Mouse (Mus musculus) embryo, embryonic 10.5 days (tissue): Measurements from ENCODE around the gene Cdc45.
"Not testable (repeated sequence)": the region's sequence is repeated elsewhere in the genome, so short reads cannot be mapped to it uniquely, and the experiment has no call there.

ENCODE experiments used
- DNase-seq: peaks from one replicate; pipeline ENCODE4 v3.0.0-alpha.2; 2015; ENCODE audit warnings: low spot score

The Cdc45 gene

DNA sequence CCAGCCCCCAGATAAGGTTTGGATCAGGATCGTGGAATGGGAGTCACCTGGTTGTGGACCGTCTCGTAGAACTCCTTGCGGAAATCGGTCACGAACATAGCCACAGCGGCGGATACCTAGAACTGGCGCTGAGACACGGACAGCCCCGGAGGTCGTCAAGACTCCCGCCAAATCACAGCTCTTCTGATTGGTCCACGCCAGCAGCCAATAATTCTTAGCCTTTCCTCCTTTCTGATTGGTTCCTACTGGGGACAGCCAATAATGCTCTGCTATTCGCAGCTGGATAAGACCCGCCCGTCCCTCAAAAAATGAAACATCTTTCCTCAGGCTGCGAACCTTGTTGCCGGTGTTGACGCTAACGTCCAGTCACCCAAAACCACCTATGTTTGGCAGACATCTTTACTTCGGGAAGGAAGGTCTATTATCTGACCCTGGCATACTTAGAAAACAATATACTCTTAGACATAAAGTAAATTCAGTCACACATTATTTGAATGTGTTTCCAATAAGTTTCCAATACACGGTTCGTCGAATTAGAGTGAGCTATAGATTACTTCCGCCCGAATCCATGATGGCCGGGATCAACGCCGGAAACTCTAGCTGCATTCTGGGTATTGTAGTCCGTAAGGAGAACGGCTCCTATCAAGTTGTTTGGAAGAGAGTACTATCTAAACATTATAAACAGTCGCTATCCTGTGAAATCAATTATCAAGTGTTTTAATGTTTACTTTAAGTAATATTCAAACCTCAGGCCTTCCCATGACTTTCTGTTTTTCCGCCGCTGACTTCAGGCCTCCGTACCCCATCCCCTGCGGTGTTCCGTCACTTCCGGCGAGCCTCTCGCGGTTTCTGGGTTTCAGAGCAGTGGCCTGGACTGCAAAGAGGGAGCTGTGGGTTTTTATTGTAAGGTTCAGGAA is at the start of gene Cdc45, which contains the start of gene Ufd1:
Gene Cdc45, minus strand, starts transcription at position 520 of the 917 bp plus-strand sequence.
Gene Ufd1, plus strand, starts transcription at position 312 of the 917 bp plus-strand sequence.
- peak; percentile 96 for DNase-seq

DNA sequence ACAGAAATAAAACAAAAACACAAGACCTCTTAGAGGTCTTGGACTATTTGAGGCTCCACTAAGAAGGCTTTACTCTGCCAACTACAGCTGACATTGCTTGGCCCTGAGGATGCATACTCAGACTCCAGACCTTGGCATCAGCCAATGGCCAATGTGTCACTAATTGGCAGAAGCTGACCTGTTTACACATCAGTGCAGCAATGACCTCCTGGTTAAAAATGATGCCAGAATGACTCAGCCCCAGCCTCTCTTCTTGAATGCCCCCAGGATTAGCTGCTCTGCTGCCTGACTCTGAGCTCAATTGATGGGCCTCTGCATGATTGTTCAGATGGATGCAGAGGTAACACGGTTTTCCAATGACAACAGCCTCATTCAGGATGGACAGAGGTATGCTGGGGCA is 48.4 kb upstream of the Cdc45 start:
- no peak for DNase-seq

DNA sequence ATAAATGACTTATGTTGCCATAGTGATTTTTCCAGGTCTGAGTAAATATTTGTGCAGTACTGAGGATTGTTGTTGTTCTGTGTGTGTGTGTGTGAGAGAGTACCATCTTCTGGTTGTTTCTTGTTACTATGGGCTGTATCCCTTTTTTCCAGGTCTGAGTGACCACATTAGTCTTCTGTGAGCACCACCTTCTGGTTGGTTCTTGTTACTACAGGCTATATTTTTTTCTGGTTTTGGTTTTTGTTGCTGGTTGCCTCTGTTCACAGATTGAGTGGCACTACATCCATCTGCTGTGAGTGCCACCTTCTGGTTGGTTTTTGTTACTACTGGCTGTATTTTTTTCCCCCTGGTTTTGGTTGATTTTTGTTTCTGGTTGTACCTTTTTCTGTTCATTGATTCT is 46.8 kb upstream of the Cdc45 start:
- DNase-seq: peak; percentile 68

DNA sequence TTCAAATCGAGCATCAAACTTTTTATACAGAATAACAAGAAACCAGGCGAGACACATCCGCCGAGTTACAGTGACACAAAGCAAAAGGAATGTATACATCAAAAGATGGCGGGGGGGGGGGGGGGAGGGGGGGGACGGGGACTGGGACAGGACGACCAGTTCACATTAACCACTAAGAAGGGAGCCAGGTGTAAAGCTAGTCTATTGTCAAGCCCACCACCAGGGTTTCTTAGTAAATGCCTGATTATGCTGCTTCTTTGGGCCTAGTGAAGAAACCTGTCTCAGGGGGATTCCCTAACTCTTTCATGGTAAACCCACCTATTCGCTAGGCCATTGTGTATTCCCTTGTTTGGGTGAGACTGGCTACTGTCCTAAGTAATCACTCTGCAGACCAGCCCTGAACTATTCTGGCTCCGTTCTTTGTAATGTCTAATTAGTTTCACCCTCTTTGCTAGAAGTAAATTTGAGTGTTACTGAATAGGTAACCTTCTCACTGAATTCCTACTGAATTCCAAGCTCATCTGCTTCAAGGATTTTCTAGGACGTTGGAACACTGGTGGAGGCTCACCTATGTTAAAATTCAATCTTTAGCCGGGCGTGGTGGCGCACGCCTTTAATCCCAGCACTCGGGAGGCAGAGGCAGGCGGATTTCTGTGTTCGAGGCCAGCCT is 37.9 kb upstream of the Cdc45 start:
- DNase-seq: not testable (repeated sequence)

DNA sequence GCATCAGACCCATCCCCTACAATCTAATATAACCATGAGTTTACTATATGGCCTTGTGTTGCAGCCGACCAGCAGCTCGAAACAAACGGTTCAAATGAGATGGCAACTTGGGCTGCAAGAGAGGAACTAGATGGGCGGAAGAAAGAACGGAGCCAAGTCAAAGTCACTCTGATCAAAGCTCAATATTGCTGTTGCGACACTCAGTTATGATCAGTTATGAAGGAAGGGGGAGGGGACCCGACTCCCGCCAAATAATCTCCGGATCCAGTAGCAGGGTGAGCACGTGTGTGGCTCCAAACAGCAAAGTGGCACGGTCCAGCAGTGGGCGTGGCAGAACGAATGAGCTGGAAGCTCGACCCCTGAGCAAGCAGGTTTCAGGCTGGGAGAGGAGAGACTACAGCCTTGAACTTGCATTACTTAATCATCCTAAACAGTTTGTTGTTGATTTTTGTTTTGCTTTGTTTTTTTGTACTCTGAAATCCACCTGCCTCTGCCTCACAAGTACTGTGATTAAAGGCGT is 34.6 kb upstream of the Cdc45 start:
- no peak for DNase-seq

DNA sequence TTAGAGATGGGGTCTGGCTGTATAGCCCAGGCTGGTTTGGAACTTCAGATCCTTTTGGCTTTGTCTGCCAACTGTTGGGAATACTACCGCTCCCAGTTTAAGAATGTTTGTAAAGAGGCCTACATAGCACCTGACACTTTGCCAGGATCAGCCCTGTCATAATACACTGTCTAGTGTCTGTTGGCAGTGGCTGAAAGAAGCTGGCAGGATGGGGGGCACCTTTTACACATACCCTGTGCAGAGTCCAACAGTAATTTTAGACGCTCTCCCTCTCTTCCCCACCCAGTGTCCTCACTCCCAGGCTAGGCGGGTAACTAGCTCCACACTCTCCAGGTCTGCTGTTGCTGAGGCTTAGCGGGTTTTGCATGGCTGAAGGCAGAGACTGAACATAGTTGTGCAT is 26.6 kb upstream of the Cdc45 start:
- DNase-seq: no peak

DNA sequence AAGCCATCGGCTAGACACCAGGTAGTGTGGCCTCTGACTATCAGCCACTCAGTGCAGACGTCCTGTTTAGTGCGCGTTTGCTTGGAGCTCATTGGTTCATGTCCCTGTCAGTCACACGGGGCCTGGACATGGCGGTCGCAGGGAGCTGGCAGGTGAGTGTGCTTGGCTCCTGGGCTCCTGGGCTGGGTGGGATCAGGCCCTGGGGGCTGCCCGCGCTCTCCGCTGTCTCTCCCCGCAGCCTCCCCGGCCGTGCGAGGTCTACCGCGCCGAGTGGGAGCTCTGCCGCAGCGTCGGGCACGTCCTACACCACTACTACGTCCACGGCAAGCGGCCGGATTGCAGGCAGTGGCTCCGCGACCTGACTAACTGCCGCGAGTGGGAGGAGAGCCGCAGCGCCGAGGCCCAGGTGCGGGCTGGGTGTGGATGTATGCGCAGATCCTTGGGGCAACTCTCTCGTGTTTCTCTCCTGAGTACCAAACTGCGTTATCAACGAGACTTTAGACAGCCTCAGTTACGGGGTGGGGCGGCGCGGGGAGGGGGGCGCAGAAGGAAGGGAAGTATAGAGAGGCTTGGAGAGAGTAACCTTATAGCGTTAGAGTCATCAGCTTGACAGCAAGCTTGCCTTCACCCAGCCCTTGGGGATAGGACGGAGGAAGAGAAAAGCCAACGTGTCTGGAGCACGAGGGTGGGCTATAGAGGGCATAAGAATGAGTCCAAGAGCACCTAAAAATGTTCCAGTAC is 24.9 kb upstream of the Cdc45 start, which contains the start of the genes 2510002D24Rik and Gm28539:
Gene 2510002D24Rik, plus strand, starts transcription at position 111 of the 741 bp plus-strand sequence.
Gene Gm28539, plus strand, starts transcription at position 117 of the 741 bp plus-strand sequence.
- DNase-seq: peak; percentile 92

DNA sequence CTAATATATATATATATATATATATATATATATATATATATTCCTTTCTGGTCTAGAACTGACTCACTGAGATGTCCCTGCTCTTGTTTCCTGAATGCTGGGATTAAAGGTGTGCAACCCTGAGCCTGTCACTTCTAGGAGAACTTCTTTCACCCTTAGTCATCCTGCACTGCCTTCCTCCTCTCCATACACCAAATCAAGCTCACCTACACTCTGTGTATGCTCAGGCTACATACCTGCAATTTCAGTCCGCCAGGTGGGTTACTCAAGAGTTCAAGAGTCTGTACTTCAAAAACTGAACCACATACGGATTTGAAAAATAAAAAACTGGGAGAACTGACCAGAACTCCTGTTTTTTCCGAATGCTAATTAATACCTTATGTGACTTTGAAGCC is 24.3 kb upstream of the Cdc45 start:
- no peak for DNase-seq

DNA sequence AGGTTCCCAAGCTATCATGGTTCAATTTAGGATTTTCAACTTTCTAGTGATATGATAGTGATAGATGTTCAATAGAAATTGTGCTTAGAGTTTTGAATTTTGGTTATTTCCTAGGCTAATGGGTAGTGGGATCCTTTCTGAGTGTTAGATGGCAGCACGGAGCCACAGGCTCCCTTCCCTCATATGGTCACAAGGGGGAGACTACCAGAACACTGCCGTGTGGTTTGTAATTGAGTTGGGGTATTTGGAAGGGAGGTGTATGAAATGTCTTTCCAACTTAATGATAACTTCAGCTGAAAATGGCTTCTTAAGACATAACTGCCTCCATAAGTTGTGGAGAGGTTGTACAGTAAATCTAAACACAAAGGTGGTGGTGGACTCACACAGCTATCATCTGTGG is 21.7 kb upstream of the Cdc45 start:
- no peak for DNase-seq

DNA sequence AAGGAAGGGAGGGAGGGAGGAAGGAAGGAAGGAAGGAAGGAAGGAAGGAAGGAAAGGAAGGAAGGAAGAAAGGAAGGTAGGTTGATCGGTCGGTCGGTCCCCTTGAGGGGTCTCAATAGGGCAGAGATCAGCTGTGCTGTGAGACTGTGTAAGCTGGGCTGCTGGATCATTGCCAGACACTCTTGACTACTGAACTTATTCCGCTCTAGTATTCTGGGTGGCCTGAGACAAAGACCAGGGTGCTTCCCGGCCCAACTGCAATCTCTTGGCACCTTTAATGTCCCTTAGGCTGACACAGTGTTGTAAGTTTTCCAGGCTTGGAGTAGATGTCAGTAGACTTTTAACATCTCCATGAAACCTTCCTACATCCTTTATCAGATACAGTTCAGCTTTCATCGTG is 17.3 kb upstream of the Cdc45 start:
- DNase-seq: no peak

DNA sequence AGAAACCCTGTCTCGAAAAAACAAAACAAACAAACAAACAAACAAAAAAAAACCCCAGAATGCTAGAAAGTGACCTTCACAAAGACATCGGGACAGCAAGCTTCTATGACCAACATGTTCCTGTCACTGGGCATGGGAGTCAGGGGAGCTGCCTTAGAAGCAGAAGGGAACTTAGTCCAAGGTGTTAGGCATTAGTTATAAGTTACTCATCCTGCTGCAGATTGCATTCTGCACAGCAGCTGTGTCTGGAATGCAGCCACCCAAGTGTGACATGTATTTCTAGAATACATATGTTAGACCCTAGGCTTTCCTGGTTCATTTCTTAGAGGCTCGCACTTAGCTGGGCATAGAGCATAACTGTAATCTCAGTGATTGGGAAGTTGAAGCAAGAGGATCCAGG is 16.8 kb upstream of the Cdc45 start:
- DNase-seq: no peak

DNA sequence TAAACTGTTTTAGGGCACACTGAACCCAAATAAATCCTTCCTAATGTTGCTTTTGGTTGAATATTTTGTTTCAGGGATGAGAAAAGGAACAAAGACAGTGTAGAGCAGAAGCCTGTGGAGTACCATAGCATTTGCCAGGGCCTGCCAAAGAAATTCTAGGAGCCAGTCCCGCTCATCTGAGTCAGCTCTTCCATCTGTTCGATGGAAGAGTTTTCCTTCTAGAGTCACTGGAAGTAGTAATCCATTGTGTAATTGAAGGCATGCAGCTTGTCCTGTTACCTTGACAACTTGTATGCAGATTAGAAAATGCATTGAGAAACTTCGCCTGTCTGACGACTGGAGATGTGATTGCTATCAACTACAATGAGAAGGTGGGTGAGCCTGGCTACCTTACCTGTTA is 11.1 kb upstream of the Cdc45 start:
- DNase-seq: no peak

DNA sequence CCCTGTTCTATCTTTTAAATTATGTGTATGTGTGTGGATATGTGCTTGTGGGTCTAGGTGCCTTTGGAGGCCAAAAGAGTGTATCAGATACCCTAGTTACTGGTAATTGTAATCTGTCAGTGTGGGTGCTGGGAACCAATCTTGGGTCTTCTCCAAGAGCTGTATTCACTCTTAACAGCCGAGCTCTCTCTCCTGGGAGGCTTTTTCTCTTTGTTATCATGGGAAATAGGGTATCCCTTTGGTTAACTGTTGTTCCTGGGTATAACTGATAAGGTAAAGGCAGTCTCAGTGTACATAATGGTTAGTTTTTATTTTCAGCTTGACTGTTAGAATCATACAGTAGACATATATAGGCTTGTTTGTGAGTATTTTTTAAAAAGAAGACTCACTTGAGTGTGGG is 10.6 kb upstream of the Cdc45 start:
- no peak for DNase-seq

DNA sequence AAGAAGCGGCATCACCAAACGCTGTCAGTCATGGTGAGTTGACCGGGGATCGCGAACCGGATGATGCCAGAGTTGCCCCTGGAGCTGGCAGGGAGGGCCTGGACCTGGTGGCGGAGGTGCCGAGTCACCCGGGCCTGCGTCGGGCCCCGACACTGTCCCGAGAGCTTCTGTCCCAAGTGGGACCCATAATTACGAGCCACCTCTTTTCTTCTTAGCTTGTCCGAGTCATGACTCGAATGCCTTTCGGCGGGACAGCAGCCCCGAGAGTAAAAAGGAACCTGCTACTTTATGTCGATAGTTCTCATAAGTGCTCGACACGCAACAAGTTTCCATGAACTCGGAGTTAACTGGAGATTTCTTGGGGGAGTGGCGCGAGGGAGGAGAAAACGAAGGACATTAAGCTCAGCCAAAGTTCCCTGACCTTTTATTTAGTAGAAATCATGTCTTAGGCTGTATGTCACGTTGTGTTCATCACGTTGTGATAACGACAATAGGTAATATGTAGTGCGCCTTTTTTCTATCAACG is 661 bp upstream of the Cdc45 start:
- no peak for DNase-seq

DNA sequence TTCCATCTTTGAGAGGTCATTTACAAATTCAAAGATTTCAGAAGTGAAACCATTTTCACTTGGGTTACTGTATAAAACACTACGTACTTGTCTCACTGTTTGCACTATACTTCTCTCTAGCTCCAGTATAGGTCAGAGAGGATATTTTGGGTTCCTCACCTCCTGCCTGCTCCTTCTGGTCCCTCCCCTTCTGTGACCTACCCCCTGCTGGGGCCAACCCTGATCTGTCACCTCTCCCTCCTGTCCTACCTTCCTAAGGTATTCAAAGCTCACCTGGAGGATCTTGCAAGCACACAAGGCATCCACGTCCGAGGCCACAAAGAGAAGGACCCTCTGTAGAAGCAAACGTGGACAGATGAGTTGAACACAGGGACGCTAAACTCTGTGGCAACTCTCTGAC is 755 bp downstream of the Cdc45 start:
- DNase-seq: no peak

DNA sequence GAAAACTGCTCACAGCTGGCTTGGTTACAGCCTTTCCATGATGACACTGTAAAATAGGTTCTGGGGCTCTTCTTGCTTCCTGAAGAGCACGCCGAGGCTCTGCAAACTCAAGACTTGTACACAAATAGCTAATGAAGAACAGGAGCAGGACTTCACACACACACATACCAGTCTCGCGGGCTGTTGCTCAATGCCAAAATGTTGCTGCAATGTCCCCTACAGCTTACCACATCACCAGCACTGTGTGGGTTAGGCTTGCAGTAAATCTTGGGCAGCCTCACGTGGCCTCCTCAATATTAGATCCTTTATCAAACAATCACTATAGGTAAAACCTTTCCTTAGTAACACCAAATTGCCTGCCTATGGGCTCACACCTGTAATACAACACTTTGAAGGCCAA is 2.8 kb downstream of the Cdc45 start:
- no peak for DNase-seq

DNA sequence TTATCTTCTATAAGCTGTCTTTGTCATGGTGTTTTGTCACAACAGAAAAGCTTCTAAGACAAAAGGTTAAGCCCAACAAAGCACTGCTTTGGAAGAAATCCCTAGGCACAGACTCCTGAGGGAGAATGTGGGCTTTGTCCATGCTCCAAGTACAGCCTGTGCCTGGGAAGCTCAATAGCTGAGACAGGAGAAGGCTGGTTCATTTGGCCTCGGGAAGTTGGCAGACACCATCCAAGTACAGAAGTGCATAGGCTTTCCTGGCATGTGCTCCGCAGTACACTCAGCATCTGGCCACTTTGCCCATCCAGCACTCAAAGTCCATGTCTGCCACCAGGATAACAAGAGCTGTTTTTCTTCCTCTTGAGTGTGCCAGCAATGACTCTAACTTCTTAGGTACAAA is 6.0 kb downstream of the Cdc45 start:
- DNase-seq: no peak

DNA sequence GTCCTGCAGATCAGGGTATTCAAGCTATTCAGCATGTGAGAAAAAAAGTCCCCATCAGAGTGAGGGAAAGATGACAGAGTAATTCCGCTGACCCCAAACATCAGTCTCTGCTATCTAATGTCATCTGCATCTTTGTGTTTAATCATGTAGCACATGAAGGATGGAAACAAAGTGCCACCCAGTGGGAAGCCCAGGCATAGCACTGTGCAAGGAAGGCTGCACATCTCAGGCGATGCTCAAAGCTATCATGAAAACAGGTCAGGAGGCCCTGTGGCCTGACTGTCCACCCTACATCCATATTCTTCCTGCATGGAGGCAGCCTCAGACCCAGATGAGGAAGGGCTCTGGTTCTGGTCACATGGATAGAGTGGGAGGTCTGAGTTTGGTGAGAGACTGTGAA is 12.9 kb downstream of the Cdc45 start:
- peak; percentile 51 for DNase-seq

DNA sequence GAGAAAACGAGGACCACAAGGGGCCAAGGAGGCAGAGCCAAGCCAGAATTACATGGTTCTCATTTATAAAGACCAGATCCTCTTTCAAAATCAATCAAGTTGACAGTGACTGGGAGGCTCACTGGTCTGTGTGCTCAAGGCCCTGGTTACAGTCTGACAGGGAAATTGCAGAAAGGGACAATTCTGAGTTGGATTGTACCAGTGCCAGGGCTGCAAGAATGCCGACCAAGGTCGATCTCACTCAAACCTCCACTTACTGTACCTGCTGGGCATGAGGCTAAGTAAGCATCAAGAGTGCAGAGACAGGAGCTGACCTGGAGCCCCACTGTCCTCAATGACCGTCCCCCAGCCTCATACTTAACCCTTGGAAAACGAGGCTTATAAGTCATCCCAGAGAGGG is 13.6 kb downstream of the Cdc45 start:
- no peak for DNase-seq

DNA sequence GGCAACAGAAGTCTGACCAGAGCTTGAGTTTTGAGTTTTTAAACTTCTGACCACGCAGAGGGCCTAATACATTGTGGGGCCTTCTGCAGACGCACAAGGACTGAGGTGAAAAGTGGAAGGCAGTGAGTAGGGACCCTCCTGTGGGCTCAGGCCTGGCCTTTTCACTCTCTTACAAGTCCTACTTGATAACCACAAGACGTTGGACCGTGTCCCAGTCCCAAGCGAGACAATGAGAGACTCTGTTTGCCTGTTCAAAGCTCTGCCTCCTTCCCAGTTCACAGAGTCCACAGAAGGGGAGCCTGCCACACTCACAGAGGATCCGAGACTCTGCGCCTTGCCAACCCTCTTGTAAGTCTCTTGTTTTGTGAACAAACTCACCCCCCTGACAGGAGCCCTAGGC is 15.1 kb downstream of the Cdc45 start:
- DNase-seq: no peak

DNA sequence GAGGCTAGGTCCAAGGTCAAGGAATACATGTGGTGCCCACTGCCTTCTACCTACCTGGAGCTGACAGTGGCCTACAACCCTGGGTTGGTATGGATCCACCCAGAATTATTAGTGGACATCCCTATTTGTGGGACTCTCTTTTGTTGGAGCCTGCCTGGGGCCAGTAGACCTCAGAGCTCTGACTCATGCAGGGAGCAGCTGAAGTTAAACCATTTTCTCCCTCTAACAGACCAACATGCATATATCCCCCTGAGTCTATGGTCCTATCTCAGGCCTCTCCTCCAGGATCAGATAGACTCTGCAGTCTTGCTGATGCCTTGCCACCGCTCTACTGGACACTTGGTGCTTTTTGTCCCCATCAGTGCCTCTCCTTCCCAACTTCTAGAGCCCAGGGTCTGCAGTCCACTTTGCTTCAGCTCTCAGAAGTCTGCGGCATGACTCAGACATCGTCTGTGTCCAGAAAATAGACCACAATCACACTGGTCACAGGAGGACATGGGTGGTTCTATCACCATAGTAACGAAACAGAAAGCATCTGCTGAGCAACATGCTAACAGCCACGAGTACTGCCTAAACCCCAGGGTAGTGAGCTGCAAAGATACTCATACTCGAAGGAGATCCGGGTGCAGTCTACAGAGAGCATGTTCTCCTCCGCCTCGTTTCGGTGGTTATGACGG is 16.4 kb downstream of the Cdc45 start:
- DNase-seq: no peak
